Mouse (Mus musculus) left cerebral cortex, postnatal 10 days (tissue): Measurements from ENCODE around the gene Tlcd2. TPM values are rescaled to one million over a fixed set of nuclear protein-coding genes. Genes with fewer than 3 reads are reported as not detected.
A peak's percentile ranks its signal among the peaks of the same experiment; 100 is the strongest.

ENCODE experiments used
- DNase-seq, 2 experiments: peaks; one replicate each; pipeline ENCODE4 v3.0.0; 2021 to 2022; ENCODE audit warnings: low spot score in 2 of 2, mixed read lengths in 1 of 2; ENCODE audit errors: extremely low spot score in 1 of 2
- intact Hi-C: fragments of 180-260 bp; cut with DNase I; formaldehyde crosslinking; loops from one replicate; pipeline ENCODE4 v1.15.1; 2025
- total RNA-seq, 2 experiments: library from RNA; stranded (reverse); gene quantifications; 2 replicates each; pipeline ENCODE4 v1.2.3; 2021

Tlcd2 gene
- total RNA-seq: 1 to 10 TPM in 1 of 2 experiments, under 1 TPM in 1; 0.67 to 1.1 TPM

DNA sequence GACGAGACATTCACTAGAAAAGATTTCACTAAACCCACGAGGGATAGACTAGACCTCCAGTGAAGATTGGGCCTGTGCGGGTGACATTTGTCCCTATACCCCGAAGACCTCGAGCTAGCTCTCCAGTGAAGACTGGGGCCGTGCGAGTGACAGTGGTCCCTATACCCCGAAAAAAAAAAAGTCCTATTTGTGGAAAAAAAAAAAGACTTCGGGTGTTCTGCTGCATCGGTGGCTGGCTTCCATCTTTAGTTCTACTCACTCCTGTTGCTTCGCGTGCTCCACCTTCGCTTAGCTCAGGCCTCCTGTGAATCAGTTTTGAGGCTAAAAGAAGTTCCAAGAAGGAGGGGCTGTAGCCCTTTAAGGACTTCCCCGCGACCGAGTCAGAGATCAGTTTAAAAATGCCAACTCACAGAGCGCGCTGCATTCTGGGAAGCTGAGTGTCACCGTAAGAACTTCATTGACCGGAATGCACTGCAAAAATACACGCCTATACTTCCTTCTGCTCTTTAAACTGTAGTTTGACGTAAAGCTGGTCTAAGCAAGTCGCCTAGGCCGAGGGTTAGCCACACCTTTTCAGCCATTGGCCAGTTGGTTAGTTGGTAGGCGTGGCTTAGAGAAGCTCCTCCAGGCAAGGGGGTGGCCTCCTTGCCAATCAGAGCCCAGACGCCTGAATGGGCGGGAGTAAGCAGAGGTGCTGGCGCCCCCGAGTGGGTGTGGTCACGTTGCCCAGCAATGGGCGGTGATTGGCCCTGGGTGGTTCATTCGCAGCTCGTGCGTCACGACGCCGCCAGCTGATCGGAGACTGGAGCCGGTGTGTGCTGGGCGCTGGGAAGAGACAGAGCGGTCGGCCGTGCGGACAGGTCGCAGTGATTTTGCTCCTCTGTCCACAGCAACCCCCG, at the start of gene Tlcd2:
Gene Tlcd2, plus strand, starts transcription at position 872 of the 899 bp plus-strand sequence.
- peak; percentile 100 for DNase-seq
- intact Hi-C loops: no loop called here

DNA sequence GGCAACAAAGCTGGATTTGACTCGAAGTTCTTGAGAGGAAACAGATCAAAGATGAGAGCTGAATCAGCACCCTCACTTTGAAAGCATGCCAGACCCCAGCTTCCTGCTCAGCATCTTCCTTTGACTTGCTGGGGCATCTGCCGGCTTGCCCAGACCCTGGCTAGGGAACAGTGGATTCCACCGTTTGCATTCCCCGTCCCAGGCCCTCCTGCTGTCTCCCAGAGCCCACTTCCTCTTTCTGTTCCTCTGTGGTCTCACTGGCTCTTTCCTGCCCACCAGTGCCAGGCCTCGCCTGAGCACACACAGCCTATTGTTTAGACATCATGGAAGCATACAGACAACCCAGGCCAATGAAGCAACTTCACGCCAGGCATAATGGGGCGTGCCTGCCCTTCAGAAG, 46.4 kb upstream of the Tlcd2 start:
- DNase-seq: peak in 1 of 2 experiments; percentile 54
- intact Hi-C loops: no loop called here

DNA sequence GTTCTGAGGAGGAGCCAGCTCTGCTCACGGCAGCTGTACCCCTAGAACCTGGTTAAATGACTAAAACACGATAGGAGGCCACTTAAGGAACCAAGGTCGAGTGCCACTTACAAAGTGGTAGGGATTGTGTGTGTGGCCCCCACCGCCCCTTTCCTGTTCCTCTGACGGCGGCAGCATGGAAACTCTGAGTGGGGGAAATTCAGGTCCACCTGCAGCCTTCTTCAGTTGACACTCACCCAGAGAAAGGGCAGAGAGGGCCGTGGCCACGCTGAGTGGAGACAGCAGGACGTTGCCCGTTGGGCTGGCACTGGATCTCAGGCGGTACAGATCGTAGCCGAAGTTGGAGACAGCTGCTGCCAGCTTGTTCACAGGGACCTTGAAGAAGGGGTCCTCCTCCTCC, 45.5 kb upstream of the Tlcd2 start:
- no peak for DNase-seq
- intact Hi-C loops: no loop called here

DNA sequence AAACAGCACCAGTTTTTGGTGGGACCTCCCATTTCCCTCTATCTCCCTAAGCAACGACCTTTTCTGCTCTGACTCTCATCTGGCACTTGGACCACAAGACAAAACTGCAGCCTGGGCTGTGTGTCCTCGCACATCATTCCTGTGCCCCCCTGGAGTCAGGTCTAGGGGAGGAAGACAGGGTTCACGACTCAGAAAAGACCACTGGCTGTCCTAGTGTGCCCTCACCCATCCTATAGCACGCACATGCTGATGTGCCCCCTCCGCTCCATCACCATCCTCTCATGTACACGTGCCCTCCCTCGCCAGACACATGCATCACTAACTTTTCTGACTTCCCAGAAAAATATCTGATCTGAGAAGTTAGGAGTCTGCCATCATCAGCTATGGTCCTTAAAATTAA, 41.5 kb upstream of the Tlcd2 start:
- intact Hi-C loops: no loop called here

DNA sequence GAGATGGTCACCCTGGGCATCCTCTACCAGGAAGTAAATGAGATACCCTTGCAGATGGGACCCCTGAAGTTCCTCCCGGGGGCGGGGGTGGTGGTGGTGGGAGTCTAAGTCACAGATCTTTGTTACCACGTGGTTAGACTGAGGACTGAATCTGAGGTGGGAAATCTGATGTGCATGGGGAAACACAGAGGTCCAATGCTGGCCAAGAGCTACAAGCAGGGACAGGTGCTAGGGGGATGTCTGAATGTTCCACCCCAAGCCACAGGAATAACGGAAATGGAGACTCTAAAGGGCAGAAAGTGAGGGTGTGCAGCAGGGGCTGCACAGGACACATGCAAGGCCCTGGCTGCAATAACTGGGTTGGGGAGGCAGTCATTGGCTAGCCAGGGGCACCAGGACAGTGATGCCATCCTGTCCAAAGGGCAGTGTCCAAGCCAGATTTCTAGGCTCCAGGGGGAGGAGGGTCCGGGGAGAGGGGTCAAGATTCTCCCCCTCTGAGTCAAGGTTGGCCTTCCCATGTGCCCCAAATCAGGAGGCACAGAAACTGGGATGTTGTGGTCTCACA, 40.6 kb upstream of the Tlcd2 start:
- DNase-seq: no peak
- intact Hi-C loops: no loop called here

More for the DNA sequence above, 41.5 kb upstream of the Tlcd2 start:
- no peak for DNase-seq

DNA sequence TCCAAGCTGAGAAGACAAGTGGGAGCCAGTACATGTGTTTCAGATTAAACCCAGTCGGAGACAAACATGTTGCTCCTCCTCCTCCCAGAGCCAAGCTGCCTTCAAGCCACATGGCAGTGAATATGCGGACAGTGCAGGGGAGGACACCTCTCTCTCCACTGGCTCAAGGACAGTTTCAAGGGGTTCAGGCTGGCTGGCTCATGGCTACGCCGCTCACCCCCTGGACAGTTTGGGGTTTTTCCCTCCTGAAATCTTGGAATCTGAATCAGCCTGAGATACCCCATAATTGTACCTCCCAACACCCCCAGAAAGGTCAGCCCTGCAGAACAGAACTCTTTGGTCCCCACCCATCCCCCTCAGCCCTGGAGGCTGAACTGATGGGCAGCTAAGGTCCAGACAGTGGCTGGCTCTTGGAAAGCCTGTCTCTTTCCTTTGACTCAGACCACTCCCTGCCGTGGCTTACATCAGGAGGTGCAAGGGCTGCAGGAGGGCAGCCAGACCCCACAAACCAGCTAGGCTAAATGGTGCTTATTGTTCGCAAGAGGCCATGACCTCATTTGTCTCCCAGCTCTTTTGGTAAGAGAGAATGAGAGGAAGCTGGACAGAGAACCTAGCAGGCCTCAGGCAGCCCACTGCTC, 40.0 kb upstream of the Tlcd2 start:
- no peak for DNase-seq
- intact Hi-C loops: no loop called here

DNA sequence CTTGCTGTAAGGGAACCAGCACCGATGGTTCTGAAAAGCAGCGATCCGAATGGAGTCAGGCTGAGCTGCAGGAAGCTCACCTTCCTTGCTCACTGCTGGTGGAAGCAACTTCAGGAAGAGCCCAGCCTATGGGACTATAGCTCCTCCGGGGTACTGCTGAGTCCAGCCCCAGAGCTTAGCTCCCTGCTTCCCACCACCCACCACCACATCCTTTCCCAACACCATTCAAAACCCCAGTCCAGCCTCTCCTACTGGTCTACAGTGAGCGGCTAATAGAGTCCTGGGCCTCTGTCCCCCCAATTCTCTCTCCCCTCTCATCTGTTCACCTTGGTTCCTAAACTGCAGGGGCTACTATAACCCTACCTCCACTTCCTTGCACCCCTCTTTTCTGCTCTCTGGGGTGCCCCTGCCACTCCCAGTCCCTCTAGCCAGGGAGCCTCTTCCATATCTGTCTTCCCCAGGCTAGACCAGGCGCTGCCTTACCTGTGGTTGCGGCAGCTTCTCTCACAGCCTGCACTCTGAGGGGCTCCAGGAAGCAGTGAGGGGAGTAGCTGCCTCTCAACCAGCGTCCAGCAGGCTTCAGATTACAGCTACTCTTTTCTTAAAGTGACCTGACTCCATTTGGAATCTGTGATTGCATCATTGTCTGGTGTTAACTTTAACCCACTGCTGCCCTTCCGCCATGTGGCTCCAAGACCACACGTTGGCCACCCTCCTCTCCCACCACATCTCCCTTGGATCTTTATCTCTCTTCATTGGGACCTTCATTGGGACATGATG, 39.3 kb upstream of the Tlcd2 start, which contains the start of gene Serpinf1:
Gene Serpinf1, minus strand, starts transcription at position 689 of the 780 bp plus-strand sequence.
- DNase-seq: no peak
- intact Hi-C loops: no loop called here

DNA sequence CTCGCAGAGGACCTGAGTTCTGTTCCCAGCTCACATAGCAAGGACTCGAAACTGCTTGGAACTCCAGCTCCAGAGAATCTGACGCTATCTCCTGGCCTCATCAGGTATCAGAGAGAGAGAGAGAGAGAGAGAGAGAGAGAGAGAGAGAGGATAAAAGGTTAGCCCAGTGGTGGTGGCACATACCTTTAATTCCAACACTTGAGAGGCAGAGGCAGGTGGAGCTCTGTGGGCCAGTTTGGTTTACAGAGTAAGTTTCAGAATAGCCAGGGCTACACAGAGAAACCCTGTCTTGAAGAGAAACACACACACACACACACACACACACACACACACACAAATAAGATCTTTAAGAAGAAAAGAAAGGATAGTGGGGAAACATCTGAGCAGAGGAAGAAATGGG, 38.4 kb upstream of the Tlcd2 start:
- intact Hi-C loops: no loop called here
- DNase-seq: no peak

DNA sequence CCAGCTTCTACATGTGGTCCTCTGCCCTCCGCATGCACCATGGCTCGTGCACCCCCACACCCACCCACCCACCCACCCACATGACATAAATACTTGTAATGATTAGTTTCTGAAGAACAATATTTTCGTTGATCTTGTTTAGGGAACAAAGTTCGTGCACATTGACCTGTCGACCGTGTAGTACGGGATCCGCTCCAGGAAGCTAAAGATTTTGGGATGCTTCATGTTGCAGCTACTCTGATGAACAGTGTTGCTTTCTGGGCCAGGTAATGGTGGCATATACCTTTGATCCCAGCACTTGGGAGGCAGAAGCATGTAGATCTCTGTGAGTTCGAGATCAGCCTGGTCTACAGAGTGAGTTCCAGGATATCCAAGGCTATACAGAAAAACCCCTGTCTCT, 37.5 kb upstream of the Tlcd2 start:
- intact Hi-C loops: no loop called here
- DNase-seq: no peak

DNA sequence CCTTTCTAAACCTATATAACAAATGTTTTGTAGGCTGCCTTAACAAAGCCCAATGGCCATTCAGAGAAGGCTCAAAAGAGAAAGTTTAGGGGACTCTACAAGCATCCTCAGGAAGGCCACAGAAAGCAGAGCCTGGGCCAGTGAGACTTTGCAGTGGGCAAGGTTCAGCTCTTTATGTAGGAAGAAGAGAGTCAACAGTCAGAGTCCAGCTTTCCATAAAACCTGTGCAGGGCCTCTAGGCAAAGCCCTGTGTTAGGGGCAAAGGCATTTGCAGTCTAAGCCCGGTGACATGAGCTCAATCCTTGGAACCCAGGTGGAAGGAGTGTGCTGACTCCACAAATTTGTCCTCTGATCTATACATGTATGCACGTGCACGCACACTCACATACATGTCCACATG, 37.1 kb upstream of the Tlcd2 start:
- intact Hi-C loops: no loop called here
- no peak for DNase-seq

DNA sequence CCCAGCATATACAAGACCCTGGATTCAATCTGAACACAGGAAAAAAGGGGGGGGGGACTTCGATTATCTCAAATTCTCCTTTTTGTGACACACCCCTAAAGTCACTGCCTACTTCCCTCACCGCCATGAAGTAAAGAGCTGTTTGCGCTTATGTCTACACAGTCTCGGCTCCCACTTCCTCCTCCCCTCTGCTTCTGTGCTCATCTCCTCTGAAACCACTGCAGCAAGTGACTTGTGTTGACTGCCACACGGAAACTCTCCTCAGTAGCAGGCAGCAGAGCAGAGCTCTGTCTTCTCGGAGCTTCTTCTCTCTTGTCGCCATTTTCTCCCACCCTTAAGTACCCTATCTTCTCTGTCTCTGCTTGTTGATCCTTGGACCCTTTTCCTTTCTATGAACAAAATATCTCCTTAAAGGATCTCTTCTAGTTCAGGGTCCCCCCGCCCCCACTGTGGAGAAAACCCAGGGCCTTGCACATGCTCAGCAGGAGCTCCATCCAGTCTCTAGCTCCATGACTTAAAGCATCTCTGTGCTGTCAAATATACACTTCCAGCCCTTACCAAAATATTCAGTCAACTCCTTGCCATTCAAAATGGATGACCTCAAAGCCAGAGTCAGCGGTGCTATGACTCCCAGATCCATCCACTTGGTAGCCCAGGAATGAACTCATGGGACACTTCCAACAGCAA, 32.4 kb upstream of the Tlcd2 start:
- intact Hi-C loops: no loop called here
- DNase-seq: no peak

DNA sequence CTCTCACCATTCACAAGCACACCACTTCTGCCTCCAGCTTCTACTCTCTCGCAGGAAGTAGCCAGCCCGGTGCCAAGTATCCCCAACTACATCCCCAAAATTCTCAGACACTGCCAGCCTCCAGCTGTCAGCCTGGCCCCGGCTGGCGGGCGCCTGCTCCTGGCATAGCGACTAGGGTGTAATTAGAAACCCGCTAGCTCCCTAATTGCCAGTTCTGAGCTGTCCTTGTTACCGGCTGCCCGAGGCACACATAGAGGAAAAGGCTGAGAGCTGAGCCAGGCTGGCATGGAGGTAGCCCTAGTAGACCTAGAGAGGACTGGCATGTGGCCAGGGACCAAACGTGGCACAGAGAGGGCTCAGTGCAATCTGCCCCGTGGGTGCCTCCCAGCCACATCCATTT, 30.2 kb upstream of the Tlcd2 start:
- intact Hi-C loops: no loop called here
- DNase-seq: peak; percentile 81 to 82

DNA sequence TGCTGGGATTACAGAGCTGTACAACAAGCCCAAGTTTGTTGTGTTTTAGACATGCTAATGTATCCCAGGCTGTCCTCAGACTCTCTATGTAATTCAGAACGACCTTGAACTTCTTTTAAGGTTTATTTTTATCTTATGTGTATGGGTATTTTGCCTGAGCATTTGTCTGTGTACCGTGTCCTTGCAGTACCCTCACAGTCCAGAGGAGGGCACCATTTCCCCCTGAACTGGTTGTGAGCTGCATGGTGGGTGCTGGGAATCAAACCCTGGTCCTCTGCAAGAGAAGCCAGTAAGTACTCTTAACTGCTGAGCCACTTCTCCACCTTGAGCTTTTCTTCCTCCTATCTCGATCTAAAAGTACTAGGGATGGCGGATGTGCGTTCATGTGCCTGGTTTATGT, 27.4 kb upstream of the Tlcd2 start:
- intact Hi-C loops: no loop called here
- DNase-seq: no peak

DNA sequence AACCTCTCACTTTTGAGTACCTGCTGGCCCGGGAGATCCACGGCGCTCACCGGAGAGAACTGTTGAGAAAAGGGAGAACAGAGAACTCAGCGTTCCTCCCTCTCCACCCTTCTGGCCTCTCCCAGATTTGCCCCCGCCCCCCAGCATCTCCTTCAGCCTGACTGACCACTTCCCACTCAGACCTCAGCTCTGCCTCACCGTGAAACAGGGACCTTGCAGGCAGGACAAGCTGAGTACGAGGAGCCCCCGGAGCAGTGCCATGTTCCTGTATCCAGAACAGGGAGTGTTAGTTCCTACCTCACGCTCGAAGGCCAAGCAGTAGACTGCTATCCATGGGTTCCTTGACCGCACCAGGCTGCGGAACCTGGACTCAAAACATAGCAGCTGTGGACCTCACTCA, 23.3 kb upstream of the Tlcd2 start:
- DNase-seq: no peak
- intact Hi-C loops: no loop called here

DNA sequence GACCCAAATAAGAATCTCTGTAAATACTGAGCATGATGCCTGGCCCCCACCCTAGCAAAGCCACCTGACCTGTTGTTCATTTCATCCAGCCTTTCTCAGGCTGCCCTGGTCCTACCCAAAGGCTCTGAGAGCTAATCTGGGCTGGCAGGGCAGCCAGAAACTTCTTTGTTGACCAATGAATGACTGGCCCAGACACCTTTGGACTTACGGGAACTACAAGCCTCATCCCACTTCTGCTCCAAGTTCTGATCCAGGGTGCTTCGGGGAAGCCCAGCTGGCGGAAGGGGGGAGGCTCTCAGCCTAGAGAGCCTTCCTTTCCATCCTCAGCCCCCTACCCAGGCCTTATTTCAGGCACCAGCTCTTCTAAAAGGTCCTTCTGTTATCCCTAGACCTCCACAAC, 22.7 kb upstream of the Tlcd2 start:
- intact Hi-C loops: no loop called here
- DNase-seq: no peak

DNA sequence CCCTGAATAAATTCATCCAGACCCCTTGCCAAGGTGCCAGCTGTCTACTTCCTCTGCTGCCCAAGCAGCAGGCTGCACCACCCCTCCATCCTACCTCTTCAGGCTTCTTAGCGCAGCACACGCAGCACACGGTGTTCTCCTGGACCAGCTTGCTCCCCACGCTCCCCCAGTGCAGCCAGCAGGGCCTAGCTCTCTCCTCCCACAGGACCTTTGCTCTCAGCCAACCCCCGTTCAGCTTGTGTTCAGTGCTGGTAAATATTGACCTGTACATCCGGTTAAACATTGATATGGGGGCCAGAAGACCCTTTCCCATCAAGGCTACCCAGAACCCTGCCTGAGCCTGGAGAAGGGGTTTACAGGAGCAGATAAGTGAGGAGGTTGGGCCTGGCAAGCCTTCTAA, 22.2 kb upstream of the Tlcd2 start, which contains the start of gene Serpinf2:
Gene Serpinf2, minus strand, starts transcription at position 229 of the 400 bp plus-strand sequence.
- DNase-seq: no peak
- intact Hi-C loops: no loop called here

DNA sequence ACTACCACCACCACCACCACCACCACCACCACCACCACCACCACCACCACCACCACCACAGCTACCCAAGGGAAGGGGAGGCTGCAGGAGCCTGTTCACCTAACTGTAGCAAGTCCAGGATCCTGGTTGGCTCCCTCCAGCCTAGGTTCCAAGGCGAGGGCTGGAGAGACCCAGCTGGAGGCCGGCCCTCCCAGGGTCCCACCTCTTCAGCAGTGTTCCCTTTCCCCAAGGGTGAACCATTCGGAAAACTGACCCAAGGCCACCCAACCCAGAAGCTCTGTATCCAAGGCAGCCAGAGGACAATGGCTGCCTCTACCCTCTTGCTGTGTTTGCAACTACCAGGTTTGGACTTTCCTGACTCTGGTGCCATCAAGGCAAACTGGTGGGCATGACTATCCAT, 21.6 kb upstream of the Tlcd2 start:
- intact Hi-C loops: no loop called here

DNA sequence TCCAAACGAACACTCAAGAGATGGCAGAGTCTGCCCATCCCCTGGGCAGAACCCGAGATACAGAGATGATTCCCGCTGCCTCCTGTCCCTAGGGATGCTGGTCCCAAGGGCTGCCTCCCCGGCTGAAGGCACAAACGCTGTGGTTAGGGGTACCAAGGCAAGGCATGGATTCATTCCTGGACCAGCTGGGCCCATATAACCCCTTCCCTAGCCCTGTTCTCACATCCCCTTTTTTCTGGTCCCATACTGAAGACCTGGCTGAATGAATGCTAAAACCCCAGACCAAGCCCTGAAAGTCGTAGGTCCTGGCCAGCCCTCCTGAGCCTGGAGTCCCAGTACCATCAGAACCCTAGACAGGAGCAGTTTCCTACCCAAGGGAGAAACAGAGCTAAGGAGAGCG, 20.5 kb upstream of the Tlcd2 start:
- no peak for DNase-seq
- intact Hi-C loops: no loop called here

More for the DNA sequence above, 21.6 kb upstream of the Tlcd2 start:
- DNase-seq: no peak

DNA sequence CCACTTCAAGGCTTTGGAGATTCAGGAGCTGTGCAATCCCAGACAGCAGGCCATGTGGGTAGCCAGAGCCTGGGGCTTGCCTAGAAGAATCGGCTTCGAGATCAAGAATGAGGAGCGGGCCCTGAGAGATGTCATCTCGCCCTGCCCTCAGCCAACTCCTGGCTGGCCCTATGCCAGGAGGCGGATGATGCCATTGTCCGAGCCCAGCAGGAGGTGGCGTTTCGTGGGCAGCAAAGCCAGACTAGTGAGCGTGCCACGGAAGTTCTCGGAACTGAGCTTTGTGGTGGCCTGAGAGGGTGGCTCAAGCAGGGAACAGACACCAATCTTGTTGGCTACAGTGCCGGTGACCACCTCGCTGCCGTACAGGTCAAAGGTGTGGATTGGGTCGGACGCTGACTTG, 19.9 kb upstream of the Tlcd2 start:
- intact Hi-C loops: no loop called here
- DNase-seq: peak in 1 of 2 experiments; percentile 68
